Mouse (Mus musculus) thymus, postnatal 10 days (tissue): ENCODE measurements at regions not wholly inside any gene's neighbourhood (a gene's known extent, or its start where the extent isn't known, plus 50 kb on each side); places are given as distances from the start of the nearest gene placed in this dataset.

ENCODE experiments used
- DNase-seq, 2 experiments: peaks; one replicate each; pipeline ENCODE4 v3.0.0; 2021; ENCODE audit warnings: low spot score in 2 of 2

GRCm38 (mm10) chr16:76183556-76183955 is 161.5 kb upstream of the Samsn1 start:
- DNase-seq, result no peak

- DNase-seq, result no peak
Observed at GRCm38 (mm10) chr16:76183105-76183504, 161.0 kb upstream of the Samsn1 start.

GRCm38 (mm10) chr16:76181596-76181995 is 159.5 kb upstream of the Samsn1 start:
- DNase-seq, result no peak

- no peak for DNase-seq
Observed at GRCm38 (mm10) chr16:76167651-76168050, 145.6 kb upstream of the Samsn1 start.

GRCm38 (mm10) chr16:76160879-76161278 is 138.8 kb upstream of the Samsn1 start:
- no peak for DNase-seq

- no peak for DNase-seq
Observed at GRCm38 (mm10) chr16:76158585-76158984, 136.5 kb upstream of the Samsn1 start.

GRCm38 (mm10) chr16:76153766-76154525 is 131.9 kb upstream of the Samsn1 start:
- DNase-seq, result no peak

GRCm38 (mm10) chr16:76149581-76149980 is 127.5 kb upstream of the Samsn1 start:
- no peak for DNase-seq

GRCm38 (mm10) chr16:76133892-76134291 is 111.8 kb upstream of the Samsn1 start:
- no peak for DNase-seq

GRCm38 (mm10) chr16:76130486-76130885 is 108.4 kb upstream of the Samsn1 start:
- no peak for DNase-seq

GRCm38 (mm10) chr16:76129982-76130381 is 107.9 kb upstream of the Samsn1 start:
- peak; percentile 22 to 64 for DNase-seq

GRCm38 (mm10) chr16:76123021-76123384 is 100.9 kb upstream of the Samsn1 start:
- no peak for DNase-seq

GRCm38 (mm10) chr16:76122172-76123020 is 100.3 kb upstream of the Samsn1 start:
- no peak for DNase-seq

GRCm38 (mm10) chr16:76120712-76121111 is 98.6 kb upstream of the Samsn1 start:
- DNase-seq, result no peak

- DNase-seq, result no peak
Observed at GRCm38 (mm10) chr16:76110383-76110782, 88.3 kb upstream of the Samsn1 start.

GRCm38 (mm10) chr16:76108464-76108863 is 86.4 kb upstream of the Samsn1 start:
- DNase-seq, result no peak

GRCm38 (mm10) chr16:76104673-76105072 is 82.6 kb upstream of the Samsn1 start:
- DNase-seq, result no peak

GRCm38 (mm10) chr16:76101773-76102172 is 79.7 kb upstream of the Samsn1 start:
- no peak for DNase-seq

GRCm38 (mm10) chr16:76097808-76098207 is 75.7 kb upstream of the Samsn1 start:
- no peak for DNase-seq

- no peak for DNase-seq
Observed at GRCm38 (mm10) chr16:76096363-76096762, 74.3 kb upstream of the Samsn1 start.

GRCm38 (mm10) chr16:76085363-76085762 is 63.3 kb upstream of the Samsn1 start:
- no peak for DNase-seq

GRCm38 (mm10) chr16:76082465-76082864 is 60.4 kb upstream of the Samsn1 start:
- no peak for DNase-seq
